Mouse (Mus musculus) lung, embryonic 14.5 days (tissue): Measurements from ENCODE around the gene Sparcl1. TPM values are rescaled to one million over a fixed set of nuclear protein-coding genes. Genes with fewer than 3 reads are reported as not detected.
A peak's percentile ranks its signal among the peaks of the same experiment; 100 is the strongest.

ENCODE experiments used
- ATAC-seq: fragments of 200-750 bp; cut with Nextera tagmentation; 2 replicates; pipeline ENCODE4 v1.8.0; 2017; ENCODE audit warnings: mild to moderate bottlenecking, moderate TSS enrichment, moderate library complexity; ENCODE audit not compliant: insufficient read depth
- DNase-seq: peaks from one replicate; pipeline ENCODE4 v3.0.0-alpha.2; 2015
- H3K27ac ChIP-seq: fragments of 300-500 bp; sonication (generic); 2 replicates; pipeline ENCODE4 v1.5.1; 2014; ENCODE audit warnings: low read depth, mild to moderate bottlenecking, moderate library complexity
- H3K27me3 ChIP-seq: fragments of 300-500 bp; sonication (generic); 2 replicates; pipeline ENCODE4 v1.6.1; 2014; ENCODE audit warnings: low read length, control low read depth; ENCODE audit not compliant: insufficient read depth
- H3K36me3 ChIP-seq: fragments of 300-500 bp; sonication (generic); 2 replicates; pipeline ENCODE4 v1.6.1; 2014; ENCODE audit warnings: control low read depth; ENCODE audit not compliant: insufficient read depth
- H3K4me1 ChIP-seq: fragments of 300-500 bp; sonication (generic); 2 replicates; pipeline ENCODE4 v1.6.1; 2014; ENCODE audit warnings: antibody characterized with exemption, control low read depth; ENCODE audit not compliant: insufficient read depth
- H3K4me2 ChIP-seq: fragments of 300-500 bp; sonication (generic); 2 replicates; pipeline ENCODE4 v1.6.1; 2014; ENCODE audit warnings: mild to moderate bottlenecking
- H3K4me3 ChIP-seq: fragments of 300-500 bp; sonication (generic); 2 replicates; pipeline ENCODE4 v1.5.1; 2014; ENCODE audit warnings: low read depth, low read length
- H3K9ac ChIP-seq: fragments of 300-500 bp; sonication (generic); 2 replicates; pipeline ENCODE4 v1.6.1; 2014
- H3K9me3 ChIP-seq: fragments of 300-500 bp; sonication (generic); 2 replicates; pipeline ENCODE4 v1.6.1; 2016; ENCODE audit warnings: low read depth, low read length, control low read depth
- CTCF ChIP-seq: IDR thresholded peaks from 2 replicates; pipeline ENCODE4 v1.5.1; 2016; ENCODE audit warnings: antibody characterized with exemption, low read depth
- WGBS: fragments of 180-500 bp; shearing (Covaris S2); extraction: QIAGEN DNeasy Blood & Tissue Kit; methylation state at CpG from one replicate; pipeline ENCODE4 v1.1.7; 2014; 5-methylcytosine and 5-hydroxymethylcytosine counted together
- polyA plus RNA-seq: library from polyadenylated mRNA; unstranded; fragments of >200 nt; fragmentation: Nextera tagmentation; extraction: Ambion mirVana; gene quantifications from 2 replicates; pipeline ENCODE4 v1.2.1, GENCODE M21; 2014

The Sparcl1 gene
- polyA plus RNA-seq, 1 experiment from 2014 or later: 296 TPM

DNA sequence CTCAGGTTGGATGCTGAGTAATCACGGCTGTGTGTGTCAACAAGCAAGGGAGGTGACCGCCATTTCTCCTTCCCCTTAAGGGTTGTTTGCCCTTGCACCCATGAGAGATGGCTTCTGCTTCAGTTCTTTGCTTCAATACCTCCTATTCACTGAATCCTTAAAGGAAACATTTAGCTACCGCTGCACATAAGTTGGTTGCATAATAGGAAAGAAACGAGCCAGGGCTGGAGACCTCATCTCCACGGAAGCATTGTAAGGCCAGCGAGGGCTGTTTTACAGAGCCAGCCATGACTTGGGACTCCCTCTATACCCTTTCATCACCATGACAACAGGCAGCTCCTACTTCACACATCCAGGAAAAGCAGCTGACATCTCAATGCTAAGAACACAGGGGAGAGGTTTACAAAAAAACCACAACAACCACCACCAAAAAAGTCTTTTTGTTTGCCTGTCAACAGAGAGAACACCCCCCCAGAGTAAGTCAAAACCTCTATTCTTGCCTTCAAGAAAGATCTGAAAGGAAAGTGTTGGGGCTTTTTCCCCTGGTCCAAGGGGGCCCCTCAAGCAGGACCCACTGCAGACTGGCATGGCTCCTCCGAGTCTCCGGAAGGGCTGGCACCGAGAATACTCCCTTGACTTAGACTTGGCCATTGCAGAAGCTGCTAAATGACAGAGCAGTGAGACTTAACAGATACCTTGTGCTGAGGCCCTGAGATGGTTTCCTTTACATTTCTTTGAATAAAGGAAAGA is 3.2 kb downstream of the Sparcl1 start:
- WGBS: 26% methylated on average over 9 of the region's 9 CpGs
- Histone ChIP-seq H3K4me3 (peak overlapping the region; percentile 48), H3K4me2 (peak overlapping the region; percentile 56), H3K27ac (peak overlapping the region; percentile 96), H3K27me3 (no peaks in the 10 kb centered on the region), H3K36me3 (no peaks in the 10 kb centered on the region), H3K9ac (peak overlapping the region; percentile 36), H3K4me1 (peaks cover 43% of the 10 kb centered on the region), H3K9me3 (no peaks in the 10 kb centered on the region)
- no peak for TF ChIP-seq CTCF
- DNase-seq: peak; percentile 69
- ATAC-seq: no peak

DNA sequence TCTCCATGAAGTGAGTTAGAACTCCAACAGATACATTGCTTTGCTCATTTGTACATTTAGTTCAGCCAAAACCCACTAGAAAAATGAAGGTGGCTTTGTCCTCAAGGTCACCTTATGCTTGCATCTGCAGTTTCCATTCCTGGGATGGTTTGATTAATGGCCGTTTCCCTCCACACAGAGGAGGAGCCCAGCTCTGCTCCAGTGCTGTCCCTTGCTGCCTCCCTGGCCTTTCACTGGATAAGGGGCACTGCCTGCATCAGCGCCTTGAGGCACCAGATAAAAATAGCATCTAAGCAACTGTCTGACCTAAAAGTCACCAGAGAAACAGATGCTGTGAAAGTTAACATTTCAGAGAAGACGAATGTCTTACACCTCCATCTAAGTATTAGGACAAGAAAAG is 4.0 kb downstream of the Sparcl1 start:
- no peaks in the 10 kb centered on the region for H3K36me3 ChIP-seq
- no peaks in the 10 kb centered on the region for H3K27me3 ChIP-seq
- H3K9ac ChIP-seq: peak overlapping the region; percentile 14; the same call in 1 of the 2 replicates
- TF ChIP-seq CTCF: no peak
- ATAC-seq (no peak), DNase-seq (peak; percentile 67)
- no peaks in the 10 kb centered on the region for H3K9me3 ChIP-seq
- H3K4me1 ChIP-seq: peaks cover 35% of the 10 kb centered on the region
- H3K27ac ChIP-seq: peak overlapping the region; percentile 86
- 29% methylated on average over 3 of the region's 3 CpGs for WGBS
- H3K4me2 ChIP-seq: peak overlapping the region; percentile 56
- peak overlapping the region; percentile 18 for H3K4me3 ChIP-seq

DNA sequence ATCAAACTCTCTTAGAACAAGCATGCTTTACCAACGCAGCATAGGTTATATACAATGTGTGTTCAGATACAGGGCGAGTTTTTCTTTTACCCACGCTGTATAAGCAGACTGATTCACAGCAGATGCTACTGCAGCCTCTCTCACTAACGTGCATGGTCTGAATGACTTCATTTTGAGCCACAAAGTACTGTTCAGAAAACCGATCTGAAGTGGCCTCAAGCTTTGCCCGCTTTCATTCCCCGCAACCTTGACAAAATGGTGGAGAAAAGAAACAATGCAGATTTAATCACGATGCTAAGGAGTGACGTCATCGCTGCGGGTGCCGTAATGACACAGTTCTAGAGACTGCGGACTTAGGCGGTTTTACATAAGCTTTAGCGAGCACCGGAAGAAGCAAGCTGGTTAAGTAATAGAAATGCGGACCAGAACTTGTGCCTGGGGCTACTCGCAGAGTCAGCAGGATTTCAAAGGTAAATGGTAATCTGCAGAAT is 4.6 kb downstream of the Sparcl1 start:
- Histone ChIP-seq H3K4me1 (peaks cover 32% of the 10 kb centered on the region), H3K4me2 (peak overlapping the region; percentile 56), H3K27me3 (no peaks in the 10 kb centered on the region), H3K27ac (peak overlapping the region; percentile 86), H3K9ac (peak overlapping the region; percentile 14; the same call in 1 of the 2 replicates), H3K9me3 (no peaks in the 10 kb centered on the region), H3K36me3 (no peaks in the 10 kb centered on the region), H3K4me3 (peak overlapping the region; percentile 18)
- ATAC-seq (no peak), DNase-seq (peak; percentile 78)
- TF ChIP-seq CTCF: no peak
- WGBS: 21% methylated on average over 18 of the region's 18 CpGs

DNA sequence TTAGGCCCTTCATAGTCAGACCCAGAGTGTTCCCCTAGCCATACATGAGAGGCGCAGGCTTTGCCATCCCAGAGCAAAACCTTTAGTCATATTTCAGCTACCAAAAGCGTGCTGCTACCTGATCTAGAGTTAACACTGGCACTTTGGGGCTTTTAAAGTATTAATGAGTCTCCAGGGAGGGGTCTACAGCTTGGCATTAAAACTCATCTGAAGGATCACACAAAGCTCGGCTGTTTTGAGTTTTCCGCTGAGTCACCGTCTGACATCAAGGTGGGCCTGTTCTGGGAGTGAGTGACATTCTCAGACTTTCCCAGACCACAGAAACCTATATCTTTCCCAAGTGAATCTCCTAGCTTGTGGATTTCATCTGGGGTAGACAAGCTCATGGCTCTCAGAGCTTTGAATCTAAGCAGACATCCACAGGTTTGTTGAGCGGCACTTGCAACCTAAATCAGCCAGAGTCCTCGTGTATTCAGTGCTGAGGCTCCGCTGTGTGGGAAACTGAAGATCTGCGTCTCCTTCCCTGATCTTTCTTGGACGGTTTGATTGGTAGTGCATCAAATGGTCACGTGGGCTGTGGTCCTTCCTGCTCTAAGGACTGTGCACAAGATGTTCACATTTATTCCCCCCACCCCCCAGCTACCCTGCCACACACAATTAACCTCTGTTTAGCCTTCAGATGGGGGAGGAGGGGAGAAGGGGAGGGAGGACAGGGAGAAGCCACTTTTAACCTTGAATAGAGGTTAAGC is 5.2 kb downstream of the Sparcl1 start:
- TF ChIP-seq CTCF: no peak
- Histone ChIP-seq H3K27me3 (no peaks in the 10 kb centered on the region), H3K9me3 (no peaks in the 10 kb centered on the region), H3K4me3 (peak overlapping the region; percentile 18; the same call in 1 of the 2 replicates), H3K27ac (peak overlapping the region; percentile 86), H3K4me2 (peak overlapping the region; percentile 56), H3K9ac (peak overlapping the region; percentile 14; the same call in 1 of the 2 replicates), H3K36me3 (no peaks in the 10 kb centered on the region), H3K4me1 (peaks cover 35% of the 10 kb centered on the region)
- ATAC-seq (no peak), DNase-seq (no peak)
- 56% methylated on average over 11 of the region's 11 CpGs for WGBS

DNA sequence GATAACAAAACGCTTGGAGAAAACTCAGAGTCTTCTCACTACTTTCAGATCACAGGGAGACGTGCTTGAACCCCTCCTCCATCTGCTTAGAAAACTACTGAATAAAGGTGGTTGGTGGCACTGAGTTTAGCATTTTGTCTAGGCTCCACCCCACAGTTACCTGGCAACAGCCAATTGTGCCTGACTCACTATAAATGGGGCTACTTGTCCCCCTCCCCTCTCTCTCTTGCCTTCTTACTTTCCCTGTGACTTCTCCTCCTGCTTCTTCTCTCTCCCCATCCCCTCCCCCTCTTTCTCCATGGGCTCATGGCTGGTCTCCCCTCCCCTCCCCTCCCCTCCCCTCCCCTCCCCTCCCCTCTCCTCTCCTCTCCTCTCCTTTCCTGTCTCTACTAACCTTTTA is 9.4 kb downstream of the Sparcl1 start:
- Histone ChIP-seq H3K27me3 (no peaks in the 10 kb centered on the region), H3K4me1 (peaks cover 18% of the 10 kb centered on the region), H3K9ac (no peak overlapping the region), H3K36me3 (no peaks in the 10 kb centered on the region), H3K4me3 (no peak overlapping the region), H3K4me2 (no peak overlapping the region), H3K27ac (no peak overlapping the region), H3K9me3 (no peaks in the 10 kb centered on the region)
- no peak for DNase-seq
- no peak for TF ChIP-seq CTCF
- no peak for ATAC-seq
- WGBS: 62% methylated on average over 2 of the region's 2 CpGs

DNA sequence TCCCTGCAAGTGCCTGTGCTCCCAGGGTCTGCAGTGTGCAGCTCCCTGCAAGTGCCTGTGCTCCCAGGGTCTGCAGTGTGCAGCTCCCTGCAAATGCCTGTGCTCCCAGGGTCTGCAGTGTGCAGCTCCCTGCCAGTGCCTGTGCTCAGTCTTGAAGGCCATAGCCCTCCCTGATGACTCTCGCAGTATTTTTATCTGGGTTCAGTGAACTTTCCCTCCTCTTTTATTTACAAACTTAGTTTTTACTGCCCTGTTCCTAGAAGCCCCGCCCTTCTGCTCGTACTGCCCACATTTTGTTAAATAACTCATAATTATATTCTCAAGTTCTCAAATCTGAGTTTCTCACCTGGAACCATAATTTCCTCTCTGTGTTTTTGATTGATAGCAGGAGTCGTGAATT is 10.4 kb downstream of the Sparcl1 start:
- no peaks in the 10 kb centered on the region for H3K36me3 ChIP-seq
- H3K9me3 ChIP-seq: no peaks in the 10 kb centered on the region
- no peak overlapping the region for H3K27ac ChIP-seq
- WGBS: 48% methylated on average over 4 of the region's 4 CpGs
- ATAC-seq (no peak), DNase-seq (no peak)
- peaks cover 9% of the 10 kb centered on the region for H3K4me1 ChIP-seq
- H3K4me3 ChIP-seq: no peak overlapping the region
- H3K4me2 ChIP-seq: no peak overlapping the region
- no peak for TF ChIP-seq CTCF
- no peak overlapping the region for H3K9ac ChIP-seq
- H3K27me3 ChIP-seq: no peaks in the 10 kb centered on the region
